ENCODE assay signal across 8 mouse cellular contexts in genomic region chr19:57452492-57453217, GRCm38 (mm10). TPM values are rescaled to one million over a fixed set of nuclear protein-coding genes. Genes with fewer than 3 reads are reported as not detected.
DNase-seq lines count a peak whose midpoint lies in the region; ATAC-seq and TF ChIP-seq lines count a peak whose summit lies in the region.

Gene Trub1 (plus strand): TSS chr19:57452912.

- H3K36me3 ChIP-seq in C2C12 (ENCODE audit: control insufficient read depth, insufficient read depth): no peaks in the 10 kb centered on the region
- H3K36me3 ChIP-seq in heart, embryonic 10.5 days: no peaks in the 10 kb centered on the region
- peaks cover 5% of the 10 kb centered on the region; the same call in 1 of the 2 replicates for H3K36me3 ChIP-seq in kidney, embryonic 15.5 days

- ATAC-seq in erythroblast, adult 5-6 weeks (replicated peaks; ENCODE audit: low FRiP score, poor library complexity, severe bottlenecking): peak; percentile 89
- peak; percentile 97 for ATAC-seq in kidney, embryonic 15.5 days (replicated peaks; ENCODE audit: low FRiP score)
- peak; percentile 97 for ATAC-seq in monocyte, adult 5-6 weeks (replicated peaks; ENCODE audit: insufficient number of reproducible peaks, low FRiP score, low TSS enrichment, poor library complexity, severe bottlenecking)

- WGBS in heart, embryonic 10.5 days: 5% methylated on average over 26 of the region's 26 CpGs
- WGBS in kidney, embryonic 15.5 days: 5% methylated on average over 26 of the region's 26 CpGs

- peak within 1 kb of the TSS; percentile 92 for H3ac ChIP-seq in C2C12 (ENCODE audit: control insufficient read depth, insufficient read length, low read depth)

- H3K4me1 ChIP-seq in heart, embryonic 10.5 days: peaks cover 5% of the 10 kb centered on the region; the same call in 1 of the 2 replicates
- peaks cover 14% of the 10 kb centered on the region for H3K4me1 ChIP-seq in kidney, embryonic 15.5 days

- peak within 1 kb of the TSS; percentile 73 for H3K9ac ChIP-seq in kidney, embryonic 15.5 days

- DNase-seq in brain, adult 2 months (ENCODE audit: low read depth, low spot score): peak; percentile 96
- DNase-seq in heart, embryonic 10.5 days (ENCODE audit: low spot score): peak; percentile 94
- DNase-seq in liver: peak; percentile 77
- peak; percentile 68 to 81 for DNase-seq in spleen, postnatal 4 days (ENCODE audit: low spot score in 2 of 2)

- peaks cover 8% of the 10 kb centered on the region for H3K79me3 ChIP-seq in C2C12 (ENCODE audit: low read depth)

- H3K27ac ChIP-seq in heart, embryonic 10.5 days: peak within 1 kb of the TSS; percentile 90
- peak within 1 kb of the TSS; percentile 65 for H3K27ac ChIP-seq in kidney, embryonic 15.5 days

- peak within 1 kb of the TSS; percentile 80 for H3K4me3 ChIP-seq in C2C12 (ENCODE audit: insufficient read depth, poor library complexity, severe bottlenecking)
- H3K4me3 ChIP-seq in heart, embryonic 10.5 days: peak within 1 kb of the TSS; percentile 90
- peak within 1 kb of the TSS; percentile 75 for H3K4me3 ChIP-seq in kidney, embryonic 15.5 days (replicated peaks)

- peak within 1 kb of the TSS; percentile 63 for H3K4me2 ChIP-seq in kidney, embryonic 15.5 days

- H3K27me3 ChIP-seq in C2C12 (ENCODE audit: control insufficient read depth, insufficient read depth, insufficient read length): no peaks in the 10 kb centered on the region
- H3K27me3 ChIP-seq in heart, embryonic 10.5 days (ENCODE audit: insufficient read depth, poor library complexity, severe bottlenecking): no peaks in the 10 kb centered on the region
- H3K27me3 ChIP-seq in kidney, embryonic 15.5 days: no peaks in the 10 kb centered on the region

- no peak for TF ChIP-seq CTCF in C2C12 (IDR thresholded peaks at IDR 0.05; ENCODE audit: control insufficient read depth, insufficient read depth, insufficient read length)

- no peaks in the 10 kb centered on the region for H3K9me3 ChIP-seq in heart, embryonic 10.5 days
- no peaks in the 10 kb centered on the region for H3K9me3 ChIP-seq in kidney, embryonic 15.5 days (replicated peaks)

- H3K79me2 ChIP-seq in C2C12 (ENCODE audit: control insufficient read depth, insufficient read depth): peaks cover 29% of the 10 kb centered on the region

TF ChIP-seq in C2C12, 6 proteins besides CTCF, POLR2A, EP300 and RAD21:
- TF ChIP-seq CEBPB (IDR thresholded peaks at IDR 0.05; ENCODE audit: low read depth) (peak; percentile 8), MYOG (IDR thresholded peaks at IDR 0.05; ENCODE audit: control insufficient read depth, extremely low read depth, insufficient read length) (no peak), MAX (IDR thresholded peaks at IDR 0.05) (peak; percentile 94)

RNA-seq across cellular contexts. Expression of gene Trub1, which starts in this region (rescaled TPM):
- 5.4 TPM for polyA plus RNA-seq in C2C12 (2012; fragmentation: generic; extraction: Trizol)
- 1.3 and 2.5 TPM in 2 replicates for total RNA-seq in erythroblast, adult 5-6 weeks (2015; ENCODE audit: low replicate concordance)
- 1.1 and 3.0 TPM in 2 replicates for total RNA-seq in erythroblast, adult 5-6 weeks (2017; ENCODE audit: low replicate concordance)
- 16.9 and 21.5 TPM in 2 replicates for polyA plus RNA-seq in heart, embryonic 10.5 days (2016; fragmentation: Nextera tagmentation; extraction: Ambion mirVana)
- polyA plus RNA-seq in kidney, embryonic 15.5 days (2015; fragmentation: Nextera tagmentation; extraction: Ambion mirVana): 28.2 and 30.6 TPM in 2 replicates
- total RNA-seq in monocyte, adult 5-6 weeks (2017): 1.6 to 6.9 TPM (median 2.0 TPM) in 3 replicates

Comparison
In these comparisons a context has a peak if more than half of its experiments do, and no peak if none do; other contexts are left out.
1. Peak in every context shown above with its lines: DNase-seq, ATAC-seq, H3K4me3 ChIP-seq and H3K27ac ChIP-seq.